Mouse (Mus musculus): ENCODE results near the gene Vmac. TPM values are rescaled to one million over a fixed set of nuclear protein-coding genes. Genes with fewer than 3 reads are reported as not detected.

Vmac gene
- polyA plus RNA-seq, 1 experiment from 2014 or later, result 19.5 TPM

- ATAC-seq (replicated peaks; ENCODE audit: low FRiP score), result no peak
- 92% methylated on average over 1 of the region's 1 CpGs for WGBS
- H3K4me1 ChIP-seq, result no peaks in the 10 kb centered on the region
- H3K4me2 ChIP-seq, result no peak overlapping the region
- no peak overlapping the region for H3K27ac ChIP-seq
- no peaks in the 10 kb centered on the region for H3K9me3 ChIP-seq (replicated peaks)
- no peaks in the 10 kb centered on the region for H3K27me3 ChIP-seq
- no peak overlapping the region for H3K4me3 ChIP-seq (replicated peaks)
- H3K36me3 ChIP-seq, result peaks cover 98% of the 10 kb centered on the region
- no peak overlapping the region for H3K9ac ChIP-seq
Measured at GRCm38 (mm10) chr17:56706515-56706914, 11.3 kb downstream of the Vmac start.

- ATAC-seq (replicated peaks; ENCODE audit: low FRiP score), result no peak
- H3K4me1 ChIP-seq, result no peaks in the 10 kb centered on the region
- 71% methylated on average over 4 of the region's 4 CpGs for WGBS
- no peak overlapping the region for H3K9ac ChIP-seq
- H3K4me3 ChIP-seq (replicated peaks), result no peak overlapping the region
- H3K4me2 ChIP-seq, result no peak overlapping the region
- H3K27me3 ChIP-seq, result no peaks in the 10 kb centered on the region
- no peaks in the 10 kb centered on the region for H3K9me3 ChIP-seq (replicated peaks)
- H3K27ac ChIP-seq, result no peak overlapping the region
- peaks cover 98% of the 10 kb centered on the region for H3K36me3 ChIP-seq
Measured at GRCm38 (mm10) chr17:56703038-56703437, 14.8 kb downstream of the Vmac start.

- Histone ChIP-seq H3K36me3 (peaks cover 97% of the 10 kb centered on the region), H3K4me3 (replicated peaks) (no peak overlapping the region), H3K4me1 (no peaks in the 10 kb centered on the region), H3K9me3 (replicated peaks) (no peaks in the 10 kb centered on the region), H3K9ac (no peak overlapping the region), H3K27me3 (no peaks in the 10 kb centered on the region), H3K27ac (no peak overlapping the region), H3K4me2 (no peak overlapping the region)
- no peak for ATAC-seq (replicated peaks; ENCODE audit: low FRiP score)
- 76% methylated on average over 2 of the region's 2 CpGs for WGBS
Measured at GRCm38 (mm10) chr17:56700451-56700850, 17.4 kb downstream of the Vmac start.

GRCm38 (mm10) chr17:56693851-56694310 is 23.9 kb downstream of the Vmac start:
- 46% methylated on average over 6 of the region's 6 CpGs for WGBS
- ATAC-seq (replicated peaks; ENCODE audit: low FRiP score), result no peak
- H3K27ac ChIP-seq, result no peak overlapping the region

GRCm38 (mm10) chr17:56693395-56693794 is 24.4 kb downstream of the Vmac start:
- H3K4me1 ChIP-seq, result peaks cover 18% of the 10 kb centered on the region
- no peak for ATAC-seq (replicated peaks; ENCODE audit: low FRiP score)
- H3K4me3 ChIP-seq (replicated peaks), result no peak overlapping the region
- WGBS, result 45% methylated on average over 1 of the region's 1 CpGs
- H3K4me2 ChIP-seq, result no peak overlapping the region
- no peaks in the 10 kb centered on the region for H3K27me3 ChIP-seq
- H3K27ac ChIP-seq, result no peak overlapping the region
- no peaks in the 10 kb centered on the region for H3K9me3 ChIP-seq (replicated peaks)
- H3K9ac ChIP-seq, result no peak overlapping the region
- peaks cover 99% of the 10 kb centered on the region for H3K36me3 ChIP-seq

More at GRCm38 (mm10) chr17:56693851-56694310, 23.9 kb downstream of the Vmac start:
- no peak overlapping the region for H3K4me3 ChIP-seq (replicated peaks)
- no peak overlapping the region for H3K9ac ChIP-seq
- no peaks in the 10 kb centered on the region for H3K9me3 ChIP-seq (replicated peaks)
- H3K27me3 ChIP-seq, result no peaks in the 10 kb centered on the region
- H3K4me2 ChIP-seq, result no peak overlapping the region
- H3K4me1 ChIP-seq, result peaks cover 18% of the 10 kb centered on the region
- peaks cover 99% of the 10 kb centered on the region for H3K36me3 ChIP-seq

- no peak for ATAC-seq (replicated peaks; ENCODE audit: low FRiP score)
- Histone ChIP-seq H3K4me3 (replicated peaks) (no peak overlapping the region), H3K27ac (no peak overlapping the region), H3K4me2 (no peak overlapping the region), H3K27me3 (no peaks in the 10 kb centered on the region), H3K4me1 (peaks cover 14% of the 10 kb centered on the region), H3K9me3 (replicated peaks) (no peaks in the 10 kb centered on the region), H3K9ac (no peak overlapping the region), H3K36me3 (peaks cover 95% of the 10 kb centered on the region)
- WGBS, result 88% methylated on average over 2 of the region's 2 CpGs
Measured at GRCm38 (mm10) chr17:56688689-56689088, 29.1 kb downstream of the Vmac start.

GRCm38 (mm10) chr17:56688045-56688444 is 29.8 kb downstream of the Vmac start:
- H3K9ac ChIP-seq, result no peak overlapping the region
- peaks cover 92% of the 10 kb centered on the region for H3K36me3 ChIP-seq
- peaks cover 8% of the 10 kb centered on the region; the same call in 1 of the 2 replicates for H3K4me1 ChIP-seq
- H3K27me3 ChIP-seq, result no peaks in the 10 kb centered on the region
- no peak overlapping the region for H3K4me2 ChIP-seq
- no peak overlapping the region for H3K27ac ChIP-seq
- no peak overlapping the region for H3K4me3 ChIP-seq (replicated peaks)
- H3K9me3 ChIP-seq (replicated peaks), result no peaks in the 10 kb centered on the region
- no peak for ATAC-seq (replicated peaks; ENCODE audit: low FRiP score)

GRCm38 (mm10) chr17:56686801-56687200 is 31.0 kb downstream of the Vmac start:
- Histone ChIP-seq H3K4me3 (replicated peaks) (no peak overlapping the region), H3K4me1 (no peaks in the 10 kb centered on the region), H3K36me3 (peaks cover 89% of the 10 kb centered on the region), H3K9ac (no peak overlapping the region), H3K27me3 (no peaks in the 10 kb centered on the region), H3K4me2 (no peak overlapping the region), H3K27ac (no peak overlapping the region), H3K9me3 (replicated peaks) (no peaks in the 10 kb centered on the region)
- no peak for ATAC-seq (replicated peaks; ENCODE audit: low FRiP score)
- WGBS, result 97% methylated on average over 4 of the region's 4 CpGs

- H3K36me3 ChIP-seq, result peaks cover 87% of the 10 kb centered on the region
- no peaks in the 10 kb centered on the region for H3K9me3 ChIP-seq (replicated peaks)
- WGBS, result 81% methylated on average over 2 of the region's 2 CpGs
- H3K4me1 ChIP-seq, result no peaks in the 10 kb centered on the region
- H3K9ac ChIP-seq, result no peak overlapping the region
- H3K4me3 ChIP-seq (replicated peaks), result no peak overlapping the region
- H3K4me2 ChIP-seq, result no peak overlapping the region
- H3K27me3 ChIP-seq, result no peaks in the 10 kb centered on the region
- ATAC-seq (replicated peaks; ENCODE audit: low FRiP score), result no peak
- no peak overlapping the region for H3K27ac ChIP-seq
Measured at GRCm38 (mm10) chr17:56684649-56685048, 33.2 kb downstream of the Vmac start.

- no peak for ATAC-seq (replicated peaks; ENCODE audit: low FRiP score)
- H3K27ac ChIP-seq, result no peak overlapping the region
- peaks cover 87% of the 10 kb centered on the region for H3K36me3 ChIP-seq
- no peak overlapping the region for H3K4me2 ChIP-seq
- H3K27me3 ChIP-seq, result no peaks in the 10 kb centered on the region
- no peaks in the 10 kb centered on the region for H3K4me1 ChIP-seq
- no peaks in the 10 kb centered on the region for H3K9me3 ChIP-seq (replicated peaks)
- H3K9ac ChIP-seq, result no peak overlapping the region
- no peak overlapping the region for H3K4me3 ChIP-seq (replicated peaks)
- 80% methylated on average over 5 of the region's 5 CpGs for WGBS
Measured at GRCm38 (mm10) chr17:56683546-56684140, 34.2 kb downstream of the Vmac start.

GRCm38 (mm10) chr17:56682880-56683279 is 34.9 kb downstream of the Vmac start:
- no peak for ATAC-seq (replicated peaks; ENCODE audit: low FRiP score)
- 72% methylated on average over 3 of the region's 3 CpGs for WGBS
- no peaks in the 10 kb centered on the region for H3K27me3 ChIP-seq

GRCm38 (mm10) chr17:56681791-56682190 is 36.0 kb downstream of the Vmac start:
- Histone ChIP-seq H3K4me3 (replicated peaks) (no peak overlapping the region), H3K27me3 (no peaks in the 10 kb centered on the region), H3K9ac (no peak overlapping the region), H3K27ac (no peak overlapping the region), H3K4me2 (no peak overlapping the region), H3K4me1 (0 out of 2 replicates have a peak, but pooled peaks cover 2% of the 10 kb centered on the region), H3K36me3 (peaks cover 83% of the 10 kb centered on the region), H3K9me3 (replicated peaks) (no peaks in the 10 kb centered on the region)
- WGBS, result 76% methylated on average over 4 of the region's 4 CpGs
- no peak for ATAC-seq (replicated peaks; ENCODE audit: low FRiP score)

More at GRCm38 (mm10) chr17:56682880-56683279, 34.9 kb downstream of the Vmac start:
- H3K4me2 ChIP-seq, result no peak overlapping the region
- H3K9ac ChIP-seq, result no peak overlapping the region
- no peaks in the 10 kb centered on the region for H3K9me3 ChIP-seq (replicated peaks)
- H3K27ac ChIP-seq, result no peak overlapping the region
- H3K36me3 ChIP-seq, result peaks cover 83% of the 10 kb centered on the region
- no peaks in the 10 kb centered on the region for H3K4me1 ChIP-seq
- H3K4me3 ChIP-seq (replicated peaks), result no peak overlapping the region

All from kidney, embryonic 15.5 days (tissue).